Mouse (Mus musculus) intestine, embryonic 15.5 days (tissue): ENCODE measurements around the gene Uba52. TPM values are rescaled to one million over a fixed set of nuclear protein-coding genes. Genes with fewer than 3 reads are reported as not detected.
"Not testable (repeated sequence)": the region's sequence is repeated elsewhere in the genome, so short reads cannot be mapped to it uniquely, and the experiment has no call there.

Experiments used
- ATAC-seq: fragments of 200-750 bp; cut with Nextera tagmentation; 2 replicates; pipeline ENCODE4 v1.8.0; 2017; ENCODE audit warnings: moderate TSS enrichment, moderate library complexity
- H3K27ac ChIP-seq: fragments of 300-500 bp; sonication (generic); 2 replicates; pipeline ENCODE4 v1.5.1; 2015; ENCODE audit warnings: mild to moderate bottlenecking, inconsistent platforms
- H3K27me3 ChIP-seq: fragments of 300-500 bp; sonication (generic); replicated peaks from 2 replicates; pipeline ENCODE4 v1.6.1; 2015; ENCODE audit warnings: inconsistent platforms
- H3K36me3 ChIP-seq: fragments of 300-500 bp; sonication (generic); 2 replicates; pipeline ENCODE4 v1.6.1; 2015; ENCODE audit warnings: inconsistent platforms
- H3K4me1 ChIP-seq: fragments of 300-500 bp; sonication (generic); replicated peaks from 2 replicates; pipeline ENCODE4 v1.6.1; 2015; ENCODE audit warnings: inconsistent platforms
- H3K4me2 ChIP-seq: fragments of 300-500 bp; sonication (generic); replicated peaks from 2 replicates; pipeline ENCODE4 v1.6.1; 2015; ENCODE audit warnings: mild to moderate bottlenecking, inconsistent platforms
- H3K4me3 ChIP-seq: fragments of 300-500 bp; sonication (generic); replicated peaks from 2 replicates; pipeline ENCODE4 v1.5.1; 2015; ENCODE audit warnings: inconsistent platforms
- H3K9ac ChIP-seq: fragments of 300-500 bp; sonication (generic); 2 replicates; pipeline ENCODE4 v1.6.1; 2015; ENCODE audit warnings: inconsistent platforms
- H3K9me3 ChIP-seq: fragments of 300-500 bp; sonication (generic); 2 replicates; pipeline ENCODE4 v1.6.1; 2016; ENCODE audit warnings: inconsistent platforms
- WGBS: fragments of 180-500 bp; shearing (Covaris S2); methylation state at CpG from one replicate; pipeline ENCODE4 v1.1.7; 2015; 5-methylcytosine and 5-hydroxymethylcytosine counted together
- polyA plus RNA-seq: library from polyadenylated mRNA; unstranded; fragments of >200 nt; fragmentation: Nextera tagmentation; extraction: Ambion mirVana; gene quantifications from 2 replicates; pipeline ENCODE4 v1.2.1, GENCODE M21; 2015

Uba52 gene
- polyA plus RNA-seq, 1 experiment from 2014 or later, result 992 TPM

DNA sequence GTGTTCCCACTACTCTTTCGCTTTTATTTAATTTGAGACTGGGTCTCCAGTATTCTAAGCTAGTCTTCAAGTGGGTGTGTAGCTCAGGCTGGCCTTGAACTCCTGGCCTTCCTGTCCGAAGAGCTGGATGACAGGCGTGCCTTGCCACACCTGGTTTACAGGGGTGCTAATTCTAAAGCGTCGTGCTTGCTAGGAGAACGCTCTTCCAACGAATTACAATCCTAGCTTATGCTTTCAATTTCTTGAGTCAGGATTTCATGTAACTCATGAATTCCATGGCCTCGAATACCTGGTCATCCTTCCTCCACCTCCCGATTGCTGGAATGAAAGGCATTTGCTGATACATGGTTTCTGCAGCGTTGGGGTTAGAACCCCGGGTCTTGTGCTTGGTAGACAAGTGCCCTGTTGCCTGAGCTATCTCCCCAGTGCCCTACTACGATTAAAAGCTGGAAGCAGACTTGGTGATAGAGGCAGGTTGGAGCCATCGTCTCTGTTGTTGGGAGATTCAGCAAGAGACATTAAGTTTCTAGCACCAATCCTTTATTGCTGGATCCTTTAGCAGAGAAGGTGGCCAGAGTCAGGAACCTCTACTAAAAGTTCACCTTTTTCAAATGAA, 17.7 kb upstream of the Uba52 start:
- Histone ChIP-seq H3K4me1 (peaks cover 23% of the 10 kb centered on the region), H3K27me3 (no peaks in the 10 kb centered on the region), H3K4me3 (peak overlapping the region; percentile 88), H3K9ac (peak overlapping the region; percentile 98), H3K36me3 (peaks cover 32% of the 10 kb centered on the region), H3K27ac (peak overlapping the region; percentile 92), H3K9me3 (no peaks in the 10 kb centered on the region), H3K4me2 (peak overlapping the region; percentile 59)
- no peak for ATAC-seq
- 22% methylated on average over 13 of the region's 13 CpGs for WGBS

DNA sequence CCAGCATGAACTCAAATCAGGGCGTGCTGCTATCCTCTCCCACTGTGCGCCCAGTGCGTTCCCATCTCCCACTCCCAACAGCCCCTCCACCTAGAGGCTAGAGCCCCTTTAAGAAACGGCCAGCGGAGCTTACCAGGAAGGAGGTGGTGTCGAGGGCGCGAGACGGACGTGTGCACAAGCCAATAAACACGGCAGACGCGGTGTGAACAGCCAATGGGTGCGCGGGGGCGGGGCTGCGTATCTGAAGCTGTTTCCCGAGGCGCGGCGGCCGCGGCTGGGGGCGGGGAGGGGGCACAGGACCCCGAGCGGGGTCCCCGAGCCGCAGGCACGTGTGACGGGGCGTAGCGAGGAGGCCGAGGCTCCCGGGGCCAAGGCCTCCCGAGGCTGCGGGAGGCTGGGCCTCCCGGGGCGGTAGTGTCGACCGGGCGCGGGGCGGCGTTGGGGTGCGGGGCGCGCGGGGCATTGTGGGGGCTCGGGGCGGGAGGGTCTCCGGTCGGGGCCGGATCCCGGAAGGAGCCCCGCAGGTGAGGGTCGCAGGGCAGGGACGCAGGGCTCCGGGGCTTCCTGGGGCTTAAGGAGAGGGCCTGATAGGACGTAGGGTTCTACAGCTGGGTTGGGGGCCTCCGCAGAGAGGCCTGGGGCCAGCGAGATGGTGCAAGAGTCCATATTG, 17.0 kb upstream of the Uba52 start, which contains the start of the genes Fkbp8 and Kxd1:
Gene Fkbp8 (plus strand): TSS at position 213 of the 670 bp plus-strand sequence.
Gene Kxd1 (minus strand): TSS at position 445 of the 670 bp plus-strand sequence.
- H3K4me3 ChIP-seq, result peak within 1 kb of the TSS; percentile 88
- H3K9ac ChIP-seq, result peak within 1 kb of the TSS; percentile 98
- peak within 1 kb of the TSS; percentile 59 for H3K4me2 ChIP-seq
- H3K4me1 ChIP-seq, result peaks cover 24% of the 10 kb centered on the region
- no peaks in the 10 kb centered on the region for H3K27me3 ChIP-seq
- under 1% methylated on average over 40 of the region's 61 CpGs for WGBS
- ATAC-seq, result peak; percentile 89
- H3K9me3 ChIP-seq, result no peaks in the 10 kb centered on the region
- peaks cover 28% of the 10 kb centered on the region for H3K36me3 ChIP-seq
- peak within 1 kb of the TSS; percentile 92 for H3K27ac ChIP-seq

DNA sequence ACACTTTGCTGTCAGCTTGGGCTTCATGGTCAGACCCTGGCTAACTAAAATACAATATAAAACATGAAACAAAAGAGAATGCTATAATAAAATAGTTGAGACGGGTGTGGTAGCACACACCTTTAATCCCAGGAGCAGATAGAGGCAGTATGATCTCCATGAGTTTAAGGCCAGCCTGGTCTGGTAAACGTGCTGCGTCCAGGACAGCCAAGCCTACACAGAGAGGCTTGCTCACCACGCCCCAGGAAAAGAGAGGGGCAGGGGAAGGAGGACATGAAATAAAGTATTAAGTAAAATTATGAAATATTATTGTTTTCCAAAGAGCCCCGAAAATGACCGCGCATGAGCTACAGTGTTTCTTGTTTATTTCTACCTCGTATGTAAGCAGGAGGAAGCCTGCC, 16.5 kb upstream of the Uba52 start:
- Histone ChIP-seq H3K4me1 (peaks cover 27% of the 10 kb centered on the region), H3K4me3 (peak overlapping the region; percentile 88), H3K9me3 (no peaks in the 10 kb centered on the region), H3K27me3 (no peaks in the 10 kb centered on the region), H3K36me3 (peaks cover 22% of the 10 kb centered on the region), H3K27ac (peak overlapping the region; percentile 92), H3K9ac (peak overlapping the region; percentile 98), H3K4me2 (peak overlapping the region; percentile 58)
- WGBS, result 2% methylated on average over 8 of the region's 8 CpGs
- peak; percentile 51 for ATAC-seq

DNA sequence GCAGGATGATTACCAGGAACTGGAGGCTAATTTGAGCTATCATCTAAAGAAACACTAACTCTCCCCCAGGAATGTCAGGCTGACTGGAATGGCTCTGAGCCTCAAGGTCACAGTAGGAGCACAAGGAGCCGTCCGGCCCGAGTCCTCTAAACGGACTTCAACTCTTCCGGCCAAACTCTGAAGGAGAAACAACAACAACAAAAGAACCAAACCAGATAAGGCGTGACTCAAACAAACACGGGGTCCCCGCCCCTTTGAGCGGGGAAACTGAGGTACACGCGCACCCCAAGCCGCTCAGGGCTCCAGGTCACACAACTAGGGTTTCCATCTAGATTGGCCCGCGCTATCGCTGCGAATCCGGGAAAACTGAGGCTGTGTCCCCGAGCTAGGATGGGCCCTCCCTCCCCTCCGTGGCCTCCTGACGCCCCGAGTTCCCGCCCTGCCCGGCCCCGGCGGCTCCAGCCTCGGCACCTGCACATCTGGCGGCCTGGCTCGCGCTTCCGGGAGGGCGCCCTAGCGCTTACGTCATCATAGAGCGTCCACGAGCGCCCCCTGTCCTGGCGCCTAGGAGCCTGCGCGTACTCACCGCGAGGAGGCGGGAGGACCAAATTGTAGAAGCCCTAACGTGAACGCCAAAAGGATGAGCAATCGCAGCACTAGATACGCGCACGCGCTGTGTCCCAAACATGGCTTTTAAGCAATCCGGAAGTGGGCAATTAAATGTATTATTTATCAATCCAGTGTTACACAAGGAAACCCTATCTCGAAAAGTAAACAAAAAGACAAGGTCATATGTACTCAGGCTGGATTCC, 12.2 kb upstream of the Uba52 start:
- Histone ChIP-seq H3K4me3 (peak overlapping the region; percentile 61), H3K9me3 (no peaks in the 10 kb centered on the region), H3K27ac (peak overlapping the region; percentile 83), H3K4me1 (peaks cover 13% of the 10 kb centered on the region), H3K9ac (peak overlapping the region; percentile 78), H3K36me3 (peaks cover 3% of the 10 kb centered on the region; the same call in 1 of the 2 replicates), H3K4me2 (peak overlapping the region; percentile 65), H3K27me3 (no peaks in the 10 kb centered on the region)
- peak; percentile 91 for ATAC-seq
- under 1% methylated on average over 49 of the region's 51 CpGs for WGBS

DNA sequence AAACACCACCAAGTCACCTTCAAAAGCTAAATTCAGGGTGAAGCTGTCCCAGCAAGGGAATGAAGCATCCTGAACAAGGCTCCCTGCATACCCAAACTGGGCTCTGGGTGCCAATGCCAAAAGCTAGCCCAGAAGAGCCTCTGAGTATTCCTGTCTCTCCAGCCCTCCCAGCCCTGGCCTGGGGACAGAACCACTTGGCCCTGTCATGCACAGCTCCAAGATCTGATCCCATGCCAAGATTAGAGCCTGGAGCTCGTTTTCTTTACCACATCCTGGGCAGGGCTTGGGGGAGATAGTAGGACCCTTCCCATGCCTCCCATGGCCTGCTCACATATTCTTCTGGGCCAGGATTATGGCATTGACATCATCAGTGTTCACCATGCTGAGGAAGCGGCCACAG, 9.0 kb upstream of the Uba52 start:
- H3K9ac ChIP-seq, result no peak overlapping the region
- no peak for ATAC-seq
- WGBS, result 54% methylated on average over 2 of the region's 2 CpGs

DNA sequence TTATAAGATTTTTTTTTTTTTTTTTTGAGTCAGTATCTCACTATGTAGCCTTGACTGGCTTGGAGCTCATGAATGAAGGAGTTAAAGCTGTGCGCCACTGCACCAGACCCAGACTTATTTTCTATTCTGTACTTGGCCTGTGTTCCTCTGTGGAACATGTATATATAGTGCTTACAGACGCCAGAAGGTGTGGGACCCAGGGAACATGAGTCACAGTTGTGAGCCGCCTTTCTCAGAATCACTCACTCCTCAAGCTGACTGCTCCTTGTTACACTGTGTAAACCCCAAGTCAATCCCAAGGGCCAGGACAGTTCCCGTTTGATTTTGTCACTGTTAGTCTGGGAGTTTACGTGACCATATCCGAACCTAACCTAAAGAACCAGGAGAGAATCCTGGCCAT, 8.4 kb upstream of the Uba52 start:
- Histone ChIP-seq H3K9ac (no peak overlapping the region), H3K9me3 (no peaks in the 10 kb centered on the region), H3K27ac (no peak overlapping the region), H3K27me3 (no peaks in the 10 kb centered on the region), H3K4me3 (no peak overlapping the region), H3K36me3 (peaks cover 6% of the 10 kb centered on the region; the same call in 1 of the 2 replicates), H3K4me2 (no peak overlapping the region), H3K4me1 (peaks cover 8% of the 10 kb centered on the region; the same call in 1 of the 2 replicates)
- 91% methylated on average over 6 of the region's 6 CpGs for WGBS
- ATAC-seq, result no peak

More for the DNA sequence above, 9.0 kb upstream of the Uba52 start:
- Histone ChIP-seq H3K9me3 (no peaks in the 10 kb centered on the region), H3K4me1 (peaks cover 8% of the 10 kb centered on the region; the same call in 1 of the 2 replicates), H3K27ac (no peak overlapping the region), H3K27me3 (no peaks in the 10 kb centered on the region), H3K36me3 (peaks cover 6% of the 10 kb centered on the region; the same call in 1 of the 2 replicates), H3K4me3 (no peak overlapping the region), H3K4me2 (no peak overlapping the region)

DNA sequence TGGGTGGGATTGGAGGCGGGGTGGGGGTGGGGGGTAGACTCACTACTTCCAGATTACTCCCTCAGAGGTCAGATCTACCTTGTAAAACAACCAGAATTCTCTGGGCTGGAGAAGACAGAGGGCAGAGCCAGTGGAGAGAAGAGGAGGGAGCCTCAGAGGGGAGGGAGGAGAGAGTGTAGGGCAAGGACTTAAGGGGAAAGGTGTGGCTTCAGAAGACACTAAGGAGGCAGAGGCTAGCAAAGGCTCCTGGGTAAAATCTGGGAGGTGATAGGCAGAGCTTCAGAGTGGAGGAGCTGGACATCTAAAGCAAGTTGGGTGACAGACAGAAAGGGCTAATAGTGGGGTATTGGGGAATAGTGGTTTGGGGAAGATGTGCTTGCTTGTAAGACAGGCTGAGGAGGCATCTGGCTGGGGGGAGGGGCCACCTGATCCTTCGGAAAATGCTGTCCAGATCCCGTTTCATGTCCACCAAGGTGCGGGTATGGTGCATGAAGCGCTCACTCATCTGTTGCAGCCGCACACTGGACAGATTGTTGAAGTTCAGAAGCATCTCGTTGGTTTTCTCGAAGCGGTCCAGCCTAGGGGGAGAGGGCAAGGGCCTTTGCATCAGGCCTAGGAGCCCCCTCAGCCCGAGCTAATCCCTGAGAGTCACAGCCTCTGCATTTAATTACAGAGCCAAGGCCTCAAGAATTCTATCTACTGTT, 7.5 kb upstream of the Uba52 start:
- peaks cover 10% of the 10 kb centered on the region; the same call in 1 of the 2 replicates for H3K4me1 ChIP-seq
- peaks cover 13% of the 10 kb centered on the region; the same call in 1 of the 2 replicates for H3K36me3 ChIP-seq
- H3K27ac ChIP-seq, result no peak overlapping the region
- no peaks in the 10 kb centered on the region for H3K27me3 ChIP-seq
- no peaks in the 10 kb centered on the region for H3K9me3 ChIP-seq
- H3K9ac ChIP-seq, result no peak overlapping the region
- 76% methylated on average over 10 of the region's 10 CpGs for WGBS
- H3K4me3 ChIP-seq, result no peak overlapping the region
- H3K4me2 ChIP-seq, result no peak overlapping the region
- ATAC-seq, result no peak

DNA sequence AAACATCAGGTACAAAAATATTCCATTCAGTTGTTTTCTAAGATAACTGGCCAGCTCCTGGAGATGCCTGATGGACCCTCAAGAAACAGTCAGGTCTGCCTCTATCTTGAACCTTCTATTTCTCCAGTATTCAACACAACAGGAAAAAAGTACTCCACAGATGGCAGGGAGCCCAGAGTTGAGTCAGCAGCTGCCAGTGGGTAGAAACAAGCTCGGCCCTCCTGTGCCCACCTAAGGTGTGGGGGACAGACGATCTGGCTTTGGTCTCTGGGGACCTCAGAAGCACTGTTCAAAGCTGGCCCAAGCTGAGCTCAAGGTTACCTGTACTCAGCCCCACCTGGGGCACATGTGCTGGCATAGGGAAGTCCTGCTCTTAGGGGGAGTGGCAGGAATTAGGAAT, 2.8 kb upstream of the Uba52 start:
- 56% methylated on average over 2 of the region's 2 CpGs for WGBS
- H3K36me3 ChIP-seq, result peaks cover 17% of the 10 kb centered on the region; the same call in 1 of the 2 replicates
- no peak overlapping the region for H3K4me3 ChIP-seq
- H3K4me2 ChIP-seq, result no peak overlapping the region
- no peak overlapping the region for H3K9ac ChIP-seq
- H3K9me3 ChIP-seq, result no peaks in the 10 kb centered on the region
- no peaks in the 10 kb centered on the region for H3K27me3 ChIP-seq
- H3K4me1 ChIP-seq, result peaks cover 21% of the 10 kb centered on the region
- H3K27ac ChIP-seq, result no peak overlapping the region
- ATAC-seq, result no peak

DNA sequence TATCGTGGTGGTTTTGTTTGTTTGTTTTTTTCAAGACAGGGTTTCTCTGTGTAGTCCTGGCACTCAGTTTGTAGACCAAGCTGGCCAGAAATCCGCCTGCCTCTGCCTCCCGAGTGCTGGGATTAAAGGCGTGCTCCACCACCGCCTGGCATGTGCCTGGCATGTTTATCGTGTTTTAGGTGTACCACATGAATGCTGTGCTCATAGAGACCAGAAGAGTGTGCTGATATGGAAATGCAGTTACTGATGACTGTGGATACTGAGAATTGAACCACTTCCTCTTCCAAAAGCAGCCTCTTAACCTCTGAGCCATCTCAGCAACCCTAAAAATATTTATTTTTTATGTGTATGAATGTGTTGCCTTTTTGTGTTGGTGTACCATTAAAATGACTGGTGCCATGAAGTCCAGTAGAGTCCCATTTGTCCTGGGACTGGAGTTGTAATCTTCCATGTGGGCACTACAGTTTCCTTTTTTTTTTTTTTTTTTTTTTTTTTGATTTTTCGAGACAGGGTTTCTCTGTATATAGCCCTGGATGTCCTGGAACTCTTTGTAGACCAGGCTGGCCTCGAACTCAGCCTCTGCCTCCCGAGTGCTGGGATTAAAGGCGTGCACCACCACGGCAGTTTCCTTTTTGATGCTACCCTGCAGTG, 1.8 kb upstream of the Uba52 start:
- H3K4me3 ChIP-seq, result no peak overlapping the region
- H3K9ac ChIP-seq, result no peak overlapping the region
- no peak for ATAC-seq
- no peaks in the 10 kb centered on the region for H3K9me3 ChIP-seq
- WGBS, result 92% methylated on average over 11 of the region's 11 CpGs
- no peaks in the 10 kb centered on the region for H3K27me3 ChIP-seq
- peaks cover 24% of the 10 kb centered on the region for H3K36me3 ChIP-seq
- no peak overlapping the region for H3K27ac ChIP-seq
- H3K4me2 ChIP-seq, result no peak overlapping the region
- H3K4me1 ChIP-seq, result peaks cover 26% of the 10 kb centered on the region

DNA sequence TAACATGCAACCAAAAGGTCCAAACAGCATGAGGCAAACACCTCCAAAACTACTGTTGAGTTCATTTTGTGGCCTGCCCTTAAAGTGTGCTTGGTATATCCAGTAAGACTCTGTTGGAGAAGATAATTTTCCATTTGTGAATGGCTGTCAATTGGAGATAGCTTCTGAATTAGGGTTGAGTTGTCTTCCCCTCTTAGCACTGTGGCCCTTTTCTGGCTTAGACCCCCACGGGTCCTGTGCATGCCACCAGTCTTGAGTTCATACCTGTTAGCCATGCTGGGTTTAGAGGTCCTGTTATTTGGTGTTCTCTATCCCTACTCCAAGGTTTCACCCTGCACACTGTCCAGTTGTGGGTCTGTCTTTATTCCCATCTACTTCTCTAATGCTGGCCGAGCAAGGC, 1.2 kb upstream of the Uba52 start:
- Histone ChIP-seq H3K4me2 (no peak overlapping the region), H3K4me3 (no peak overlapping the region), H3K36me3 (peaks cover 25% of the 10 kb centered on the region), H3K9ac (no peak overlapping the region), H3K4me1 (peaks cover 26% of the 10 kb centered on the region), H3K27ac (no peak overlapping the region), H3K9me3 (no peaks in the 10 kb centered on the region), H3K27me3 (no peaks in the 10 kb centered on the region)
- WGBS, result 98% methylated on average over 2 of the region's 2 CpGs
- ATAC-seq, result no peak

DNA sequence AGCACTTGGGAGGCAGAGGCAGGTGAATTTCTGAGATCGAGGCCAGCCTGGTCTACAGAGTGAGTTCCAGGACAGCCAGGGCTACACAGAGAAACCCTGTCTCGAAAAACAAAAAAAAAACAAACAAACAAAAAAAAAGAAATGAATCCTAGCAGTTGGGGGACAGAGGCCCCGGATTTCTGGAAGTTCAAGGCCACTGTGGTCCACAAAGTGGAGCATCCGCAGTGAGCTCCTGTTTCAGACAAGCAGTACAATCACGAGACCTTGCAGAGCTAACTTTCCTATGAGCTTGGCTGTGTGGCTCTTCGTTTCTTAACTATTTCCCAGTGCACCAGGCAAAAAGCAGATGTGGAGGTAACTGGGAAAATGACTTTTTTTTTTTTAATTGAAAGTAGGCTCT, 573 bp upstream of the Uba52 start:
- Histone ChIP-seq H3K27ac (0 out of 2 replicates have a peak overlapping the region, but pooled peaks have one; percentile 10), H3K4me2 (peak overlapping the region; percentile 79), H3K36me3 (peaks cover 22% of the 10 kb centered on the region), H3K4me3 (peak overlapping the region; percentile 97), H3K4me1 (peaks cover 26% of the 10 kb centered on the region)
- not testable (repeated sequence) for H3K9ac ChIP-seq, H3K9me3 ChIP-seq, ATAC-seq, H3K27me3 ChIP-seq
- WGBS, result 75% methylated on average over 6 of the region's 6 CpGs
